Mouse (Mus musculus): ENCODE measurements around the gene Dlg5.

DNA sequence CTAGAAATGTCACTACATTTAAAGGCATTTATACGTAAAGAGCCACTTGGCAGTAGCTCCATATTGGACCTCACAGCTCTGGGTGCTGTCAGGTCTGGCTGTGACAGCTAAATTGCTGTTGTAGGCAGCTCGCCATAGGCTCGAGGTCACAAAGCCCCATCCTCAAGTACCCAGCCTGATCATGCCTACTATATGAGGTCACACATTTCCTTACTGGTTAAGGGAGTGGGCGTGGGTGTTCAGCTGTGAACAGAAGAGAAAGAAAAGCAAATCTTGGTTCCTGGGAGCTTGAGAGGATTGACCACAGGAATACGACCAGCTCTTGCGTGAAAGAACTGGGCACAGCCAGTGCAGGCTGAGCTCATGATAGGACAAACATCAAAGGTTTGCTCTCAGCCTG, 46.0 kb downstream of the Dlg5 start:
- TF ChIP-seq CTCF (IDR thresholded peaks at IDR 0.05; ENCODE audit: borderline replicate concordance, control insufficient read depth, extremely low read depth, insufficient read depth, low read length, poor library complexity) (no peak), POLR2A (IDR thresholded peaks at IDR 0.05; ENCODE audit: control insufficient read depth, extremely low read depth, insufficient read depth, low read length, poor library complexity) (no peak)
